Mouse (Mus musculus) liver, embryonic 12.5 days (tissue): ENCODE measurements at regions not wholly inside any gene's neighbourhood (a gene's known extent, or its start where the extent isn't known, plus 50 kb on each side); places are given as distances from the start of the nearest gene placed in this dataset.

Experiments
- ATAC-seq: fragments of 200-750 bp; cut with Nextera tagmentation; 2 replicates; pipeline ENCODE4 v1.8.0; 2017; ENCODE audit warnings: moderate number of reproducible peaks, mild to moderate bottlenecking, moderate library complexity
- H3K27ac ChIP-seq: fragments of 300-500 bp; sonication (generic); 2 replicates; pipeline ENCODE4 v1.5.1; 2016; ENCODE audit warnings: mild to moderate bottlenecking
- H3K27me3 ChIP-seq: fragments of 300-500 bp; sonication (generic); replicated peaks from 2 replicates; pipeline ENCODE4 v1.6.1; 2016; ENCODE audit warnings: mild to moderate bottlenecking, moderate library complexity
- H3K36me3 ChIP-seq: fragments of 300-500 bp; sonication (generic); 2 replicates; pipeline ENCODE4 v1.6.1; 2016; ENCODE audit warnings: mild to moderate bottlenecking, moderate library complexity
- H3K4me1 ChIP-seq: fragments of 300-500 bp; sonication (generic); 2 replicates; pipeline ENCODE4 v1.6.1; 2016
- H3K4me2 ChIP-seq: fragments of 300-500 bp; sonication (generic); 2 replicates; pipeline ENCODE4 v1.6.1; 2016; ENCODE audit warnings: mild to moderate bottlenecking, moderate library complexity
- H3K4me3 ChIP-seq: fragments of 300-500 bp; sonication (generic); 2 replicates; pipeline ENCODE4 v1.5.1; 2016; ENCODE audit warnings: mild to moderate bottlenecking, moderate library complexity
- H3K9ac ChIP-seq: fragments of 300-500 bp; sonication (generic); 2 replicates; pipeline ENCODE4 v1.6.1; 2016; ENCODE audit warnings: mild to moderate bottlenecking, moderate library complexity
- H3K9me3 ChIP-seq: fragments of 300-500 bp; sonication (generic); replicated peaks from 2 replicates; pipeline ENCODE4 v1.6.1; 2016; ENCODE audit warnings: mild to moderate bottlenecking, moderate library complexity
- WGBS: fragments of 180-500 bp; shearing (Covaris S2); methylation state at CpG from one replicate; pipeline ENCODE4 v1.1.7; 2016; ENCODE audit not compliant: insufficient replicate concordance; 5-methylcytosine and 5-hydroxymethylcytosine counted together

DNA sequence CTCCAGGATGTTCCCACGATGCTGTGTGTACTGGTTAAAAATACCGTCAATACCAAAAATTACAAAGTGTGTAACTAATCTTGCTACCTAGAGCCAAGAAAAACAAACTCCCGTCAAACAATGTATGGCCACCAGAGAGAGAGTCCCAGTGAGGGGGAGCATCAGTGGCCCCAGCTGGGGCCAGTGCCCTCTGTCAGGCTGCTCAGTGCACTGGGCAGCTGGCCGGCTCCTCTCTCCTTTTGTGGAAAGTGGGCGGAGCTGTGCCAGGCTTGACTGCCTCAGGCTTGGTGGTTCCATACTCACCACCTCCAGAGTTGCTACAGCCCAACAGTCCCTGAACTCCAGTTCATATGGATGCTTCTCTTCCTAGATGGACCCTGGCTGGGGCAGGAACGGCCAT is 53.8 kb upstream of the Sept5 start:
- no peak overlapping the region for H3K27ac ChIP-seq
- no peak for ATAC-seq
- H3K9ac ChIP-seq: no peak overlapping the region
- H3K4me3 ChIP-seq: no peak overlapping the region
- no peaks in the 10 kb centered on the region for H3K36me3 ChIP-seq
- H3K27me3 ChIP-seq: peaks cover 41% of the 10 kb centered on the region
- WGBS: 50% methylated on average over 6 of the region's 6 CpGs
- no peak overlapping the region for H3K4me2 ChIP-seq
- no peaks in the 10 kb centered on the region for H3K9me3 ChIP-seq
- H3K4me1 ChIP-seq: peaks cover 9% of the 10 kb centered on the region

DNA sequence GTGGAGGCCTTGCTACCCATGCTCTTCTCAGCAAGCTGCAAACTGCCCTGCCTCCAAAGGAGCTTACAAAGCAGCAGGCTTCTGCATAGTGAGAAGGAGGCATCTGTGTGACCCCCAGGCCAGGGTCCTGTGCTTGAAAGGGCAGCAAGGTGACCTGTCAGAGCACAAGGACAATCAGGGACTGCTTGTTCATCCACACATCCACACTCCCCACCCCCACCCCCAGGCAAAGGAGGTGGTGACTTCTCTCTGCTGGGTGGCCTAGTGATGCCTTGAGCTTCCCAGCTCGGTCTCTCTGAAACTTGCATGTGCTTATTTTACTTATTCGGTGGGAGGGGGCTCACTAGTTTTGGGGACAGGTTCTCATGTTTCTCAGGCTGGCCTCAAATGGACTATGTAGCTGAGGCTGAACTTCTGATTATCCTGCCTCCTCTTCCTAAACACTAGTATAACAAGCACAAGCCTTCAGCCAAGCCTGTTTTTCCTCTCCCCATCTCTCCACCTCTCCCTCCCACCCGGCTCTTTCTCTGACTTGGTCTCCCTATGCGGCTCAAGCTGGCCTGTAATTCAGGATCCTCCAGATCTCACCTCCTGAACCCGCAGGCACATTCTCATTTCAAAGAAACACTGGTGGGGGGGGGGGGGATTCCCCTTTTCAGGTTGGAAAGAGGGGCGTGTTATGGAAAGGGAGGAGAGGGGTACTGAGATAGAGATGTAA is 56.4 kb upstream of the Sept5 start:
- Histone ChIP-seq H3K4me3 (no peak overlapping the region), H3K36me3 (no peaks in the 10 kb centered on the region), H3K4me2 (no peak overlapping the region), H3K9me3 (no peaks in the 10 kb centered on the region), H3K4me1 (peaks cover 9% of the 10 kb centered on the region), H3K9ac (no peak overlapping the region), H3K27me3 (peaks cover 41% of the 10 kb centered on the region), H3K27ac (no peak overlapping the region)
- 27% methylated on average over 6 of the region's 6 CpGs for WGBS
- ATAC-seq: no peak

DNA sequence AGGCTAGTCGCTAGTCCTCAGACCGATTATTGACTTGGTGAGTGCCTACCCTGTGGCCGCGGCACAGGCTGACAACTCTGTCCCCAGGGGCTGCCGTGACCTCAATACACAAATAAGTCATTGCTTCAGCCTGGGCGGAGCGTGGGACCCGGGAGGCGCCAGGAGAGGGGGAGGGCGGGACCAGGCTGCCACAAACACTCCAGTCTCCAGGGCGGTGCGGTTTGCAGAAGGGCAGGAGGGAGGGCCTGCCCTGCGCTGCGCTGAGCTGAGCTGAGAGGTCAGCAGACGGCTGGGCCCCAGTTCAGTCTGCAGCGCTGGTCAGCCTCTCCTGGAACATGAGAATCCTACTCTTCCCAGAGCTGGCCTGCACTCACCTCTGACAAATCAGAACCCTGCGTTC is 57.2 kb upstream of the Sept5 start:
- Histone ChIP-seq H3K4me2 (peak overlapping the region; percentile 48), H3K4me3 (peak overlapping the region; percentile 4; the same call in 1 of the 2 replicates), H3K36me3 (no peaks in the 10 kb centered on the region), H3K9ac (no peak overlapping the region), H3K27ac (0 out of 2 replicates have a peak overlapping the region, but pooled peaks have one; percentile 22), H3K4me1 (peaks cover 9% of the 10 kb centered on the region), H3K27me3 (peaks cover 40% of the 10 kb centered on the region), H3K9me3 (no peaks in the 10 kb centered on the region)
- WGBS: 1% methylated on average over 17 of the region's 17 CpGs
- peak; percentile 88 for ATAC-seq

DNA sequence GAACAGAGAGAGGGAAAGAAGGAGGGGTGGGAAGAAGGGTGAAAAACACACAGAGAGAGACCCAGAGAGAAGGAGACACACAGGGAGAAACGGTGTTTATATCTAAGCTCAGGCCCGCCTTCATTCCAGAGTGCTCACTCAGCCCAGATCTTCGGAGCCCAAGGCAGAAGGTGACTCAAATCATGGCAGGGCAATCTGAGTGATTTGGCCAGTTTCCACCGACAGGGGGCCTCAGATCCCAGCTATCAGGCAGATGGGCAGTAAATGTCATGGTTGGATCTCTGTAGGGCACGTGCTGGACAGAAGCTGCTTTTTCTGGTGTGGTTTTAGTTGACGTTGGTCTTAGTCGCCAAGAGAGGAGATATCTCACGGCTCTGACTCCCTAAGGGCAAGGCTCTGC is 57.6 kb upstream of the Sept5 start:
- H3K27me3 ChIP-seq: peaks cover 35% of the 10 kb centered on the region
- H3K9ac ChIP-seq: no peak overlapping the region
- H3K4me2 ChIP-seq: peak overlapping the region; percentile 48
- 4% methylated on average over 8 of the region's 8 CpGs for WGBS
- no peaks in the 10 kb centered on the region for H3K36me3 ChIP-seq
- H3K27ac ChIP-seq: 0 out of 2 replicates have a peak overlapping the region, but pooled peaks have one; percentile 22
- ATAC-seq: peak; percentile 31
- peak overlapping the region; percentile 4; the same call in 1 of the 2 replicates for H3K4me3 ChIP-seq
- H3K4me1 ChIP-seq: peaks cover 9% of the 10 kb centered on the region
- H3K9me3 ChIP-seq: no peaks in the 10 kb centered on the region

- H3K9ac ChIP-seq: no peak overlapping the region
- no peak overlapping the region for H3K4me2 ChIP-seq
- WGBS: 61% methylated on average over 5 of the region's 5 CpGs
- H3K27me3 ChIP-seq: no peaks in the 10 kb centered on the region; the same call in 1 of the 2 replicates
- H3K27ac ChIP-seq: no peak overlapping the region
- H3K4me3 ChIP-seq: no peak overlapping the region
- no peaks in the 10 kb centered on the region for H3K9me3 ChIP-seq
- no peaks in the 10 kb centered on the region for H3K36me3 ChIP-seq
- no peak for ATAC-seq
- H3K4me1 ChIP-seq: no peaks in the 10 kb centered on the region
Observed at GRCm38 (mm10) chr16:18695596-18695995, 65.8 kb upstream of the Sept5 start.

DNA sequence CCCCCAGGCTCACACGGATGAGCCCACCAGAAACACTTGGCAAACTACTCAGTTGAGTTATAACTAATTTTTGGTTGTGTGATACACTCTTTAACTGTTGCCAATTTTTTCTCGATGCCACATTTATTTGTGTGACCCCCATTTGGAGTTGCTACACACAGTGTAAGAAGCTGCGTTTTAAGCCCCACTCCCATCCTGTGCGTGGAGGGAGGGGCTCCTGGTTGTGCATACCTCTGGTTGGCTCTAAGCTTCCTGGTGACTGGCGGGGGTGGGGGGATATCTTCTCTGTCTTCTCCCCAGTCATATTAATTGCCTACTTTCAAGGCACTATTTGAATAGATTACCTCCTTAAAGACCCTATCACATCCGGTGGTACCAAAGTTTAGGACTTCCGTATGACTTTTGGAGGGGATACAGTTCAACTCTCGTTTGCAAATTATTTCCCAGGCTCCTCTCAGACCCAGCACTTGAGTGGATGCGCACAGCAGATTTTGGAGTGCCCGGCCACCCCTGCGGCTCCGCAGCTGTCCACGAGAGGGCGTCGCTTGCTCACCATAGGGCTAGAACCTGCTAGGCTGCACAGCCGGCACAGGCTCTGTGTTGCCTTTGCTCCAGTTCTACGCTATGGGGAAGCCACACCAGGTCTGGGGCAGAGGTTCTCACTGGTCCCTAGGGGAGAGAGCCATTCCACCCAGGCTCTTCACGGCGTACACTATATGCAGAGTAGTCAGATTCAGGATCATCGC is 66.5 kb upstream of the Sept5 start:
- WGBS: 13% methylated on average over 20 of the region's 20 CpGs
- H3K4me2 ChIP-seq: no peak overlapping the region

GRCm38 (mm10) chr16:18696820-18697168 is 67.0 kb upstream of the Sept5 start:
- no peaks in the 10 kb centered on the region for H3K4me1 ChIP-seq
- 58% methylated on average over 5 of the region's 5 CpGs for whole genome bisulfite sequencing
- H3K9ac ChIP-seq: no peak overlapping the region
- no peak overlapping the region for H3K4me2 ChIP-seq
- H3K36me3 ChIP-seq: no peaks in the 10 kb centered on the region
- no peak overlapping the region for H3K27ac ChIP-seq
- H3K4me3 ChIP-seq: no peak overlapping the region
- no peaks in the 10 kb centered on the region; the same call in 1 of the 2 replicates for H3K27me3 ChIP-seq
- no peak for ATAC-seq
- H3K9me3 ChIP-seq: no peaks in the 10 kb centered on the region

More for the DNA sequence above, 66.5 kb upstream of the Sept5 start:
- H3K36me3 ChIP-seq: no peaks in the 10 kb centered on the region
- no peaks in the 10 kb centered on the region; the same call in 1 of the 2 replicates for H3K27me3 ChIP-seq
- no peak overlapping the region for H3K9ac ChIP-seq
- ATAC-seq: peak; percentile 40; the same call in 1 of the 2 replicates
- H3K4me1 ChIP-seq: no peaks in the 10 kb centered on the region
- H3K9me3 ChIP-seq: no peaks in the 10 kb centered on the region
- no peak overlapping the region for H3K27ac ChIP-seq
- no peak overlapping the region for H3K4me3 ChIP-seq

DNA sequence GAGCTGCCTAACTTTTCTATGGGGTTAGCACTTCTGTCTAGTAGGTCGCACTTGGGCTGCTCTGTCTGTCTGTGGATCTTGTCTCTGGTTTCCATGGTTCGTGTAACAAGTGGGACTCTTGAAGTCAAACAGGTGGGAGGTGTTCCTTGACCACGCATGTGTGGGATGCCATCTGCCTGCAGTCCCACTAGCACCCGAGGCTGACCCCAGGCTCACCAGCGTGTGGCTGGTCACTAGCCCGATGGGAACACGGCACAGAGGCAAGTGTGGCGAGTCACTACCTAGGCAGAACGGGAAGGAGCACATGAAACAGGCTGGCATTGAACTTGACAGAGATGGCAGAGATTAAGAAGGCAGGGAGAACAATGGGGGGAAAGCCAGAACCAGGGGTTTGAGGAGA is 72.5 kb upstream of the Cldn5 start:
- Histone ChIP-seq H3K27me3 (peaks cover 11% of the 10 kb centered on the region), H3K36me3 (no peaks in the 10 kb centered on the region), H3K4me1 (no peaks in the 10 kb centered on the region), H3K9me3 (no peaks in the 10 kb centered on the region), H3K27ac (no peak overlapping the region), H3K4me3 (no peak overlapping the region), H3K9ac (no peak overlapping the region), H3K4me2 (no peak overlapping the region)
- WGBS: 48% methylated on average over 9 of the region's 9 CpGs
- no peak for ATAC-seq

- peaks cover 11% of the 10 kb centered on the region for H3K27me3 ChIP-seq
- no peaks in the 10 kb centered on the region for H3K4me1 ChIP-seq
- no peaks in the 10 kb centered on the region for H3K9me3 ChIP-seq
- H3K9ac ChIP-seq: no peak overlapping the region
- H3K36me3 ChIP-seq: no peaks in the 10 kb centered on the region
- H3K27ac ChIP-seq: no peak overlapping the region
- no peak overlapping the region for H3K4me3 ChIP-seq
- ATAC-seq: no peak
- H3K4me2 ChIP-seq: no peak overlapping the region
- WGBS: 57% methylated on average over 9 of the region's 9 CpGs
Observed at GRCm38 (mm10) chr16:18705028-18705648, 71.5 kb upstream of the Cldn5 start.

GRCm38 (mm10) chr16:18711637-18712125 is 65.0 kb upstream of the Cldn5 start:
- H3K4me2 ChIP-seq: no peak overlapping the region
- H3K9me3 ChIP-seq: no peaks in the 10 kb centered on the region
- no peaks in the 10 kb centered on the region for H3K36me3 ChIP-seq
- no peak overlapping the region for H3K9ac ChIP-seq
- no peaks in the 10 kb centered on the region for H3K27me3 ChIP-seq
- no peak overlapping the region for H3K27ac ChIP-seq
- no peak for ATAC-seq
- peaks cover 8% of the 10 kb centered on the region for H3K4me1 ChIP-seq
- no peak overlapping the region for H3K4me3 ChIP-seq
- WGBS: 72% methylated on average over 1 of the region's 1 CpGs

GRCm38 (mm10) chr16:18713017-18713416 is 63.6 kb upstream of the Cldn5 start:
- Histone ChIP-seq H3K27me3 (no peaks in the 10 kb centered on the region), H3K27ac (no peak overlapping the region), H3K4me1 (peaks cover 14% of the 10 kb centered on the region), H3K9me3 (no peaks in the 10 kb centered on the region), H3K9ac (no peak overlapping the region), H3K4me3 (no peak overlapping the region), H3K4me2 (no peak overlapping the region), H3K36me3 (no peaks in the 10 kb centered on the region)
- no peak for ATAC-seq
- 39% methylated on average over 5 of the region's 5 CpGs for WGBS

DNA sequence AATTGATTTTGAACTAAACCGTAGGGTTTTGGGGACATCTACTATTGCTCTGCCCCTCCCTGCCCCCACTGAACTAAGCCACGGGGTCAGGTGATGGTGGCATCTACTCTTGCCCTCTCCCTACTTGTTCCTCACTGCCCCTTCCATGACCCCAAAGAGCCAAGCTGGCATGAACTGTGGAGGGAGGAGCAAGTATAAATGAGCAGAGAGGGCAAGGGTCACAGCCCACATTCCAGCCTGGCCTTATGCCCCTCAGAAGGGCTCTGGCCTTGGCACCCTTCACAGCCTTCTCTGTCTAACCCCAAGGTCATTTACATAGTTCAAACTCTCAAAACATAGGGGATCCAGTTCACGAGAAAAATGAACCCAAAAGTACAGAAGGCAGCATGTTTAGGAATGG is 61.3 kb upstream of the Cldn5 start:
- WGBS: 53% methylated on average over 3 of the region's 3 CpGs
- H3K4me1 ChIP-seq: peaks cover 16% of the 10 kb centered on the region
- no peak overlapping the region for H3K4me2 ChIP-seq

More for the DNA sequence above, 61.3 kb upstream of the Cldn5 start:
- H3K9ac ChIP-seq: no peak overlapping the region
- ATAC-seq: no peak
- no peaks in the 10 kb centered on the region for H3K36me3 ChIP-seq
- no peak overlapping the region for H3K27ac ChIP-seq
- H3K4me3 ChIP-seq: no peak overlapping the region
- H3K9me3 ChIP-seq: no peaks in the 10 kb centered on the region
- H3K27me3 ChIP-seq: no peaks in the 10 kb centered on the region
